Mouse (Mus musculus) forebrain, embryonic 13.5 days (tissue): Measurements from ENCODE around the gene Hsd3b7. TPM values are rescaled to one million over a fixed set of nuclear protein-coding genes. Genes with fewer than 3 reads are reported as not detected.

Experiments
- ATAC-seq: fragments of 200-750 bp; cut with Nextera tagmentation; 2 replicates; pipeline ENCODE4 v1.8.0; 2017
- H3K27ac ChIP-seq: fragments of 300-500 bp; sonication (generic); 2 replicates; pipeline ENCODE4 v1.5.1; 2015; ENCODE audit warnings: inconsistent platforms, mild to moderate bottlenecking, moderate library complexity
- H3K27me3 ChIP-seq: fragments of 300-500 bp; sonication (generic); 2 replicates; pipeline ENCODE4 v1.6.1; 2015; ENCODE audit warnings: mild to moderate bottlenecking, inconsistent platforms
- H3K36me3 ChIP-seq: fragments of 300-500 bp; sonication (generic); 2 replicates; pipeline ENCODE4 v1.6.1; 2015; ENCODE audit warnings: mild to moderate bottlenecking, inconsistent platforms; ENCODE audit not compliant: poor library complexity, severe bottlenecking
- H3K4me1 ChIP-seq: fragments of 300-500 bp; sonication (generic); 2 replicates; pipeline ENCODE4 v1.6.1; 2015; ENCODE audit warnings: inconsistent platforms
- H3K4me2 ChIP-seq: fragments of 300-500 bp; sonication (generic); 2 replicates; pipeline ENCODE4 v1.6.1; 2015; ENCODE audit warnings: inconsistent platforms, mild to moderate bottlenecking, moderate library complexity
- H3K4me3 ChIP-seq: fragments of 300-500 bp; sonication (generic); 2 replicates; pipeline ENCODE4 v1.5.1; 2015; ENCODE audit warnings: mild to moderate bottlenecking, inconsistent platforms
- H3K9ac ChIP-seq: fragments of 300-500 bp; sonication (generic); 2 replicates; pipeline ENCODE4 v1.6.1; 2015; ENCODE audit warnings: mild to moderate bottlenecking, inconsistent platforms
- H3K9me3 ChIP-seq: fragments of 300-500 bp; sonication (generic); replicated peaks from 2 replicates; pipeline ENCODE4 v1.6.1; 2016; ENCODE audit warnings: inconsistent platforms
- WGBS: fragments of 180-500 bp; shearing (Covaris S2); methylation state at CpG from one replicate; pipeline ENCODE4 v1.1.7; 2015; 5-methylcytosine and 5-hydroxymethylcytosine counted together
- polyA plus RNA-seq: library from polyadenylated mRNA; unstranded; fragments of >200 nt; fragmentation: Nextera tagmentation; extraction: Ambion mirVana; gene quantifications from 2 replicates; pipeline ENCODE4 v1.2.1, GENCODE M21; 2015

The Hsd3b7 gene
- polyA plus RNA-seq, result 5.0 and 7.5 TPM in 2 replicates

GRCm38 (mm10) chr7:127800435-127801009, at the start of gene Hsd3b7:
Hsd3b7 (plus strand) TSS chr7:127800604.
- Histone ChIP-seq H3K4me3 (no peak within 1 kb of the TSS), H3K9me3 (no peaks in the 10 kb centered on the region), H3K27ac (0 out of 2 replicates have a peak within 1 kb of the TSS, but pooled peaks have one; percentile 32), H3K4me1 (0 out of 2 replicates have a peak, but pooled peaks cover 8% of the 10 kb centered on the region), H3K4me2 (no peak within 1 kb of the TSS), H3K27me3 (no peaks in the 10 kb centered on the region), H3K36me3 (peaks cover 75% of the 10 kb centered on the region), H3K9ac (peak within 1 kb of the TSS; percentile 22; the same call in 1 of the 2 replicates)
- ATAC-seq, result peak; percentile 77
- 30% methylated on average over 6 of the region's 6 CpGs for WGBS

DNA sequence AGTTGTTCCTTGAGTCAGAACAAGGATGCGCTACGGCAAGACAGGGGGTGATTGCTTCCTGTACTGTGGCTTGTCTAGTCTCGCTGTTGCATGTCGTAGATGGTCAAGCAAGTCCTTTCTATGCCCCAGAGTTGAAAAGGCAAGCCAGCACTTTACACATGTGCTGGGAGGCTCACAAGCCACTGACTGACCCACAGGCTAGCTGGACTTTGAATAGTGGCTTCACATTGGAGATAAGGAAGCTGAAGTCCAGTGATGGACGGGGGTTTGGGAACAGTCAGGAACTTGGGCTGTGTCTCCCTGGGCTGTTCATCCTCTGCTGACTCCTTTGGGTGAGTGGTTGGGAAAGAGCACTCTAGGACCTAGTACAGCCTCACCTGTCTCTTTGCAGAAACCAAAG, 48.8 kb upstream of the Hsd3b7 start:
- no peaks in the 10 kb centered on the region for H3K27me3 ChIP-seq
- H3K27ac ChIP-seq, result no peak overlapping the region
- 96% methylated on average over 5 of the region's 5 CpGs for WGBS
- H3K4me3 ChIP-seq, result no peak overlapping the region
- H3K36me3 ChIP-seq, result peaks cover 86% of the 10 kb centered on the region
- H3K4me1 ChIP-seq, result peaks cover 21% of the 10 kb centered on the region
- H3K9me3 ChIP-seq, result no peaks in the 10 kb centered on the region
- H3K4me2 ChIP-seq, result no peak overlapping the region
- no peak overlapping the region for H3K9ac ChIP-seq
- no peak for ATAC-seq

- Histone ChIP-seq H3K4me2 (no peak overlapping the region), H3K9me3 (no peaks in the 10 kb centered on the region), H3K36me3 (peaks cover 90% of the 10 kb centered on the region), H3K4me1 (peaks cover 20% of the 10 kb centered on the region), H3K27ac (no peak overlapping the region), H3K9ac (0 out of 2 replicates have a peak overlapping the region, but pooled peaks have one; percentile 4), H3K4me3 (no peak overlapping the region), H3K27me3 (no peaks in the 10 kb centered on the region)
- no peak for ATAC-seq
- WGBS, result 93% methylated on average over 27 of the region's 27 CpGs
Observed at GRCm38 (mm10) chr7:127752069-127752468, 48.3 kb upstream of the Hsd3b7 start.

GRCm38 (mm10) chr7:127753158-127753557, 47.2 kb upstream of the Hsd3b7 start:
- H3K27me3 ChIP-seq, result no peaks in the 10 kb centered on the region
- H3K27ac ChIP-seq, result no peak overlapping the region
- H3K9ac ChIP-seq, result no peak overlapping the region
- H3K9me3 ChIP-seq, result no peaks in the 10 kb centered on the region
- peaks cover 100% of the 10 kb centered on the region for H3K36me3 ChIP-seq
- H3K4me3 ChIP-seq, result no peak overlapping the region
- H3K4me2 ChIP-seq, result no peak overlapping the region
- H3K4me1 ChIP-seq, result peaks cover 9% of the 10 kb centered on the region; the same call in 1 of the 2 replicates
- WGBS, result 78% methylated on average over 5 of the region's 5 CpGs
- no peak for ATAC-seq

- H3K27ac ChIP-seq, result no peak overlapping the region
- peaks cover 9% of the 10 kb centered on the region; the same call in 1 of the 2 replicates for H3K4me1 ChIP-seq
- ATAC-seq, result no peak
Observed at GRCm38 (mm10) chr7:127753741-127754140, 46.7 kb upstream of the Hsd3b7 start.

DNA sequence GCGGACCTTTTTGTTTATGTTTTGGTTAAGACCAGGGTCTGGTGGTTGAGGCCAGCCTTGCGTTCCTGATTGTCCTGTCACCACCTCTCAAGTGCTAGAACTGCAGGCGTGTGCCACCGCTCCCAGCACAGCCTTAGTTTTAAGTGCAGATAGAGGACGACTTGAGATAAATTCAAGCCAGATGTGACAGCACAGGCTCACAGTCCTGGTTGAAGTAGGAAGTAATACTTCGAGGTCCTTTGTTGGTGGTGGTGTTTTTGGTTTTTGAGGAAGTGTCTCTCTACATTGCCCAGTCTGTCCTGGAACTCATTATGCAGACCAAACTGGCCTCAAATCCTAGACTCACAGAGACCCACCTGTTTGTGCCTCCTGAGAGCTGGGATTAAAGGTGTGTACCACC, 40.7 kb upstream of the Hsd3b7 start:
- peaks cover 96% of the 10 kb centered on the region for H3K36me3 ChIP-seq
- no peaks in the 10 kb centered on the region for H3K27me3 ChIP-seq

More at GRCm38 (mm10) chr7:127753741-127754140, 46.7 kb upstream of the Hsd3b7 start:
- Histone ChIP-seq H3K27me3 (no peaks in the 10 kb centered on the region), H3K4me2 (no peak overlapping the region), H3K4me3 (no peak overlapping the region), H3K9me3 (no peaks in the 10 kb centered on the region), H3K36me3 (peaks cover 100% of the 10 kb centered on the region), H3K9ac (no peak overlapping the region)
- 90% methylated on average over 7 of the region's 7 CpGs for WGBS

DNA sequence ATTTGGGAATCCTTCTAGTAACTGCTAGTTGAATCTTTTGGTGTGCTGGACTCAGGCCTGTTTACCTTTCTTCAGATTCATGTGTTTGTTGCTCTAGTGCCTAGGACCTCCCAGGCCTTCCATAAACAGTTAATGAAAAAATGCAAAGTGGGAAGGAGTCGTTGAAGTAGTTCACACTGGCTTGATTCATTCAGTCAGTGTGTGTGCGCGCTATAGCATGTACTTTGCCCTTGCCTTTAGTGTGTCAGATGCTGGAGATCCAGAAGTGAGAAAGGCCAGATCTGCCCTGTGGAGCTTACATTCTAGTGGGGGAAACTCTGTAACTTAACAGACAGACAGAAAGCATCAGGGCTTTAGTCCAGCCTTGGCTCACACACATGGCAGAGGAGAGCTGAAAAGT, 39.9 kb upstream of the Hsd3b7 start:
- Histone ChIP-seq H3K9ac (no peak overlapping the region), H3K4me1 (no peaks in the 10 kb centered on the region), H3K4me2 (no peak overlapping the region), H3K36me3 (peaks cover 96% of the 10 kb centered on the region), H3K4me3 (no peak overlapping the region), H3K9me3 (no peaks in the 10 kb centered on the region), H3K27ac (no peak overlapping the region), H3K27me3 (no peaks in the 10 kb centered on the region)
- no peak for ATAC-seq
- 94% methylated on average over 3 of the region's 3 CpGs for WGBS

More for the DNA sequence above, 40.7 kb upstream of the Hsd3b7 start:
- no peaks in the 10 kb centered on the region for H3K4me1 ChIP-seq
- no peaks in the 10 kb centered on the region for H3K9me3 ChIP-seq
- no peak overlapping the region for H3K4me3 ChIP-seq
- no peak overlapping the region for H3K4me2 ChIP-seq
- no peak overlapping the region for H3K9ac ChIP-seq
- no peak for ATAC-seq
- no peak overlapping the region for H3K27ac ChIP-seq
- 92% methylated on average over 6 of the region's 6 CpGs for WGBS

DNA sequence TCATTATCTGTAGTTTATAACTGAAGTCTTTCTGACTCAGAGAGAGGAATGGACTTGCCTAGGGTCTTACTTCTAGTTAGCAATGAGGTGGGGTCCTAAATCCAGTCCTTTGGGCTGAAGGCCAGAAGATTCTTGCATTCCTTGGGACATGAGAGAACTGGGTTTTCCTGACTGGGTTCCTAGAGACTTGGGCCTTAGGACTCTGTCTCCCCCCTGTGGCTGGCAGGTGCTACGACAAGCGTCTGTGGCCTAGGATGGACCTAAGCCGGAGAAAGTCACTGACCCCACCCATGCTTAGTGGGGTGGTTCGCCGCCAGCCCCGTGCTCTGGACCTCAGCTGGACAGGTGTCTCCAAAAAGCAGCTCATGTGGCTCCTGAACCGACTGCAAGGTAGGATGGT, 39.4 kb upstream of the Hsd3b7 start:
- no peak overlapping the region for H3K4me2 ChIP-seq
- no peaks in the 10 kb centered on the region for H3K9me3 ChIP-seq
- no peak overlapping the region for H3K27ac ChIP-seq
- no peaks in the 10 kb centered on the region for H3K4me1 ChIP-seq
- H3K27me3 ChIP-seq, result no peaks in the 10 kb centered on the region
- no peak overlapping the region for H3K4me3 ChIP-seq
- ATAC-seq, result no peak
- peaks cover 96% of the 10 kb centered on the region for H3K36me3 ChIP-seq
- 45% methylated on average over 7 of the region's 7 CpGs for WGBS
- H3K9ac ChIP-seq, result no peak overlapping the region

DNA sequence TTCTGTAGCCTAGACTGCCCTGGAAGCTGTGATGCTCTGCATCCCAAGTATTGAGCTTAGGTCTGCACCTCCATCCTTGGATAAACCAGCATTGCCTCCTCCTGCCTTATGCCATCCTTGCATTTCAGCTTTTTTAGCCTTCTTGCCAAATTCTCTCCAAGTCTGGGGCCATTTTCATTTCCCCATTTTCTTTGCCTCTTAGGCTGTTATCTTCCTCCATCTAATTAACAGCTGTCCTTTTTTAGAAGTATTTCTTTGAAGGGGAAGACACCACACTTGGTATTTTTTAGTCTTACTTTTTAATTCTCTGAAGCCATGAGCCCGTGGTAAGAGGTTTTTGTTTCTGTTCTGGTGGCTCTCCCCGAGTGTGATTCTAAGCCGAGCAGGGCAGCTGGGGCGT, 36.8 kb upstream of the Hsd3b7 start:
- H3K4me1 ChIP-seq, result peaks cover 9% of the 10 kb centered on the region
- no peaks in the 10 kb centered on the region for H3K9me3 ChIP-seq
- H3K27me3 ChIP-seq, result no peaks in the 10 kb centered on the region
- no peak overlapping the region for H3K9ac ChIP-seq
- no peak overlapping the region for H3K4me3 ChIP-seq
- no peak overlapping the region for H3K27ac ChIP-seq
- ATAC-seq, result no peak
- WGBS, result 96% methylated on average over 4 of the region's 4 CpGs
- H3K36me3 ChIP-seq, result peaks cover 96% of the 10 kb centered on the region
- no peak overlapping the region for H3K4me2 ChIP-seq

GRCm38 (mm10) chr7:127765756-127766155, 34.6 kb upstream of the Hsd3b7 start:
- 93% methylated on average over 2 of the region's 2 CpGs for whole genome bisulfite sequencing
- no peaks in the 10 kb centered on the region for H3K9me3 ChIP-seq
- H3K9ac ChIP-seq, result no peak overlapping the region
- H3K36me3 ChIP-seq, result peaks cover 76% of the 10 kb centered on the region
- peaks cover 29% of the 10 kb centered on the region for H3K4me1 ChIP-seq
- H3K27me3 ChIP-seq, result no peaks in the 10 kb centered on the region
- no peak overlapping the region for H3K27ac ChIP-seq
- no peak overlapping the region for H3K4me3 ChIP-seq
- no peak for ATAC-seq
- no peak overlapping the region for H3K4me2 ChIP-seq

GRCm38 (mm10) chr7:127766851-127767609, 33.4 kb upstream of the Hsd3b7 start:
- no peak overlapping the region for H3K9ac ChIP-seq
- H3K4me1 ChIP-seq, result peaks cover 35% of the 10 kb centered on the region
- H3K9me3 ChIP-seq, result no peaks in the 10 kb centered on the region
- 81% methylated on average over 17 of the region's 17 CpGs for WGBS
- no peak overlapping the region for H3K4me2 ChIP-seq
- H3K36me3 ChIP-seq, result peaks cover 63% of the 10 kb centered on the region
- H3K4me3 ChIP-seq, result no peak overlapping the region
- ATAC-seq, result no peak
- H3K27me3 ChIP-seq, result no peaks in the 10 kb centered on the region
- H3K27ac ChIP-seq, result no peak overlapping the region

- ATAC-seq, result no peak
- WGBS, result 95% methylated on average over 19 of the region's 19 CpGs
Observed at GRCm38 (mm10) chr7:127767671-127768345, 32.6 kb upstream of the Hsd3b7 start.

More at GRCm38 (mm10) chr7:127767671-127768345, 32.6 kb upstream of the Hsd3b7 start:
- Histone ChIP-seq H3K27me3 (no peaks in the 10 kb centered on the region), H3K4me1 (peaks cover 35% of the 10 kb centered on the region), H3K27ac (peak overlapping the region; percentile 66; the same call in 1 of the 2 replicates), H3K9me3 (no peaks in the 10 kb centered on the region), H3K36me3 (peaks cover 57% of the 10 kb centered on the region), H3K4me2 (no peak overlapping the region), H3K4me3 (no peak overlapping the region), H3K9ac (no peak overlapping the region)
